Mouse (Mus musculus) liver, embryonic 16.5 days (tissue): ENCODE measurements at regions not wholly inside any gene's neighbourhood (a gene's known extent, or its start where the extent isn't known, plus 50 kb on each side); places are given as distances from the start of the nearest gene placed in this dataset.
A peak's percentile ranks its signal among the peaks of the same experiment; 100 is the strongest.

Source experiments
- ATAC-seq: fragments of 200-750 bp; cut with Nextera tagmentation; 2 replicates; pipeline ENCODE4 v1.8.0; 2017; ENCODE audit warnings: low read depth, mild to moderate bottlenecking, moderate number of reproducible peaks, moderate library complexity
- H3K27ac ChIP-seq: fragments of 300-500 bp; sonication (generic); 2 replicates; pipeline ENCODE4 v1.5.1; 2014; ENCODE audit warnings: mild to moderate bottlenecking, low read length
- H3K27me3 ChIP-seq: fragments of 300-500 bp; sonication (generic); 2 replicates; pipeline ENCODE4 v1.6.1; 2014; ENCODE audit warnings: low read depth, low read length, mixed read lengths; ENCODE audit not compliant: control insufficient read depth, insufficient read depth
- H3K36me3 ChIP-seq: fragments of 300-500 bp; sonication (generic); 2 replicates; pipeline ENCODE4 v1.6.1; 2014; ENCODE audit warnings: mild to moderate bottlenecking; ENCODE audit not compliant: control insufficient read depth, insufficient read depth
- H3K4me1 ChIP-seq: fragments of 300-500 bp; sonication (generic); 2 replicates; pipeline ENCODE4 v1.6.1; 2014; ENCODE audit warnings: low read depth, low read length, mixed read lengths; ENCODE audit not compliant: control insufficient read depth
- H3K4me2 ChIP-seq: fragments of 300-500 bp; sonication (generic); 2 replicates; pipeline ENCODE4 v1.6.1; 2014; ENCODE audit warnings: low read depth, low read length, mixed read lengths
- H3K4me3 ChIP-seq: fragments of 300-500 bp; sonication (generic); 2 replicates; pipeline ENCODE4 v1.5.1; 2014; ENCODE audit warnings: low read depth, mild to moderate bottlenecking, low read length
- H3K9ac ChIP-seq: fragments of 300-500 bp; sonication (generic); 2 replicates; pipeline ENCODE4 v1.6.1; 2014; ENCODE audit warnings: low read depth, low read length
- H3K9me3 ChIP-seq: fragments of 300-500 bp; sonication (generic); replicated peaks from 2 replicates; pipeline ENCODE4 v1.6.1; 2016; ENCODE audit warnings: low read length; ENCODE audit not compliant: control insufficient read depth
- WGBS: fragments of 180-500 bp; shearing (Covaris S2); extraction: QIAGEN DNeasy Blood & Tissue Kit; methylation state at CpG from one replicate; pipeline ENCODE4 v1.1.7; 2014; ENCODE audit not compliant: insufficient replicate concordance; 5-methylcytosine and 5-hydroxymethylcytosine counted together

DNA sequence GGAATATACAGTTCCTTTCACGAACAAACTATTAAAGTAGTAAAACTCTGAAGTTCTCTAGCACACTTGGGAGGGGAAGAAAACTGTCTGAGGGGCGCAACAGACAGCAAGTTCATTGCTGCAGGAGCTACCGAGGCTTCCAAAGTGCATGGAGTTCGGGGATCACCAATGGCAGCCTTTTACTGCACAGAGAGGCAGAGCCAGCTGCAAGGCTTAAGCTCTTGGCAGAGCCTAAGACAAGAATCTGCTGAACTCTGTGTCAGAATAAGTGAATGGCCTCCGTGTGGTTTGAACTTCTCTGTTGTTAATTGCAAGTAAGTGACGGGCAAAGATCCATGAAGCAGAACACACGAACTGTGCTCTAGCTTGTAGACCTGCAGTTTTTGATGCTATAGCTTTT is 656.2 kb downstream of the Slc16a7 start:
- no peak overlapping the region for H3K4me3 ChIP-seq
- H3K4me2 ChIP-seq, result no peak overlapping the region
- 59% methylated on average over 7 of the region's 7 CpGs for WGBS
- H3K36me3 ChIP-seq, result no peaks in the 10 kb centered on the region
- no peaks in the 10 kb centered on the region for H3K9me3 ChIP-seq
- H3K4me1 ChIP-seq, result no peaks in the 10 kb centered on the region
- H3K27me3 ChIP-seq, result no peaks in the 10 kb centered on the region
- H3K27ac ChIP-seq, result no peak overlapping the region
- ATAC-seq, result no peak
- H3K9ac ChIP-seq, result no peak overlapping the region

GRCm38 (mm10) chr10:124732342-124732741 is 656.9 kb downstream of the Slc16a7 start:
- no peaks in the 10 kb centered on the region for H3K4me1 ChIP-seq
- H3K36me3 ChIP-seq, result no peaks in the 10 kb centered on the region
- ATAC-seq, result no peak
- H3K9me3 ChIP-seq, result no peaks in the 10 kb centered on the region
- no peak overlapping the region for H3K9ac ChIP-seq
- H3K4me3 ChIP-seq, result no peak overlapping the region
- 55% methylated on average over 2 of the region's 2 CpGs for WGBS
- no peaks in the 10 kb centered on the region for H3K27me3 ChIP-seq
- no peak overlapping the region for H3K27ac ChIP-seq
- H3K4me2 ChIP-seq, result no peak overlapping the region

- Histone ChIP-seq H3K4me1 (no peaks in the 10 kb centered on the region), H3K4me2 (no peak overlapping the region), H3K27me3 (no peaks in the 10 kb centered on the region), H3K9ac (no peak overlapping the region), H3K36me3 (no peaks in the 10 kb centered on the region), H3K9me3 (no peaks in the 10 kb centered on the region), H3K27ac (no peak overlapping the region), H3K4me3 (no peak overlapping the region)
- 56% methylated on average over 7 of the region's 7 CpGs for WGBS
- ATAC-seq, result peak; percentile 51; the same call in 1 of the 2 replicates
These were observed 657.9 kb downstream of the Slc16a7 start for GRCm38 (mm10) chr10:124731219-124731836.

DNA sequence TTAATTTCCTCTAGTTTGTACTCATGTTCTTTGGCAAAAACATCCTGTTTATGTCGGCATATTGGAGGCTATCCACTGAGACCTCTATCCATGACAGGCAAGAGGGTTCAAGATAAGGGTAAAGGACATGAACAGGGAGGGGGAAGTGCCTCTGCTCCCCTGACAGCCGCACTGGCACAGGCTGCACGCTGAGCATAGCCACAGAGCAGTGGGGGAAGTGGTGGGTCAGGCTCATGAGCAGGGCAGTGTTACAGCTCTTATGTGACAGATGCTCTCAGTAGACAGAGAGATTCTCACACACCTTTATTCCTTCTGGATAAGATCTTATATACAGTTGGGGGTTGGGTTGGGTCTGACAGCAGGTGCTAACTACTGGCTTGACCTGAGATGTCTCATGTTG is 676.6 kb downstream of the Slc16a7 start:
- 47% methylated on average over 3 of the region's 3 CpGs for WGBS
- Histone ChIP-seq H3K36me3 (no peaks in the 10 kb centered on the region), H3K4me2 (no peak overlapping the region)

GRCm38 (mm10) chr10:124710954-124711353 is 678.3 kb downstream of the Slc16a7 start:
- Histone ChIP-seq H3K9ac (no peak overlapping the region), H3K4me3 (no peak overlapping the region), H3K9me3 (no peaks in the 10 kb centered on the region), H3K4me1 (no peaks in the 10 kb centered on the region), H3K27ac (no peak overlapping the region), H3K27me3 (no peaks in the 10 kb centered on the region), H3K36me3 (no peaks in the 10 kb centered on the region), H3K4me2 (no peak overlapping the region)
- WGBS, result 66% methylated on average over 3 of the region's 3 CpGs
- ATAC-seq, result no peak

More for the DNA sequence above, 676.6 kb downstream of the Slc16a7 start:
- Histone ChIP-seq H3K4me3 (no peak overlapping the region), H3K27ac (no peak overlapping the region), H3K4me1 (no peaks in the 10 kb centered on the region), H3K9ac (no peak overlapping the region), H3K27me3 (no peaks in the 10 kb centered on the region), H3K9me3 (no peaks in the 10 kb centered on the region)
- no peak for ATAC-seq

GRCm38 (mm10) chr10:124709832-124710231 is 679.4 kb downstream of the Slc16a7 start:
- Histone ChIP-seq H3K36me3 (no peaks in the 10 kb centered on the region), H3K4me2 (no peak overlapping the region), H3K4me1 (no peaks in the 10 kb centered on the region), H3K9me3 (no peaks in the 10 kb centered on the region), H3K9ac (no peak overlapping the region), H3K27ac (no peak overlapping the region), H3K27me3 (no peaks in the 10 kb centered on the region), H3K4me3 (no peak overlapping the region)
- no peak for ATAC-seq
- WGBS, result 55% methylated on average over 3 of the region's 3 CpGs

- no peaks in the 10 kb centered on the region for H3K4me1 ChIP-seq
- H3K4me2 ChIP-seq, result no peak overlapping the region
- H3K27me3 ChIP-seq, result no peaks in the 10 kb centered on the region
- H3K36me3 ChIP-seq, result no peaks in the 10 kb centered on the region
- no peak overlapping the region for H3K27ac ChIP-seq
- H3K9ac ChIP-seq, result no peak overlapping the region
- 30% methylated on average over 2 of the region's 2 CpGs for WGBS
- no peaks in the 10 kb centered on the region for H3K9me3 ChIP-seq
- ATAC-seq, result no peak
- H3K4me3 ChIP-seq, result no peak overlapping the region
These were observed 682.6 kb downstream of the Slc16a7 start for GRCm38 (mm10) chr10:124706642-124707041.
